Mouse (Mus musculus) heart, adult 9 months (tissue): ENCODE data around the gene Ccdc191.

ENCODE experiments used
- DNase-seq, 2 experiments: peaks; one replicate each; pipeline ENCODE4 v3.0.0; 2022; ENCODE audit warnings: low spot score in 2 of 2

Ccdc191 gene

DNA sequence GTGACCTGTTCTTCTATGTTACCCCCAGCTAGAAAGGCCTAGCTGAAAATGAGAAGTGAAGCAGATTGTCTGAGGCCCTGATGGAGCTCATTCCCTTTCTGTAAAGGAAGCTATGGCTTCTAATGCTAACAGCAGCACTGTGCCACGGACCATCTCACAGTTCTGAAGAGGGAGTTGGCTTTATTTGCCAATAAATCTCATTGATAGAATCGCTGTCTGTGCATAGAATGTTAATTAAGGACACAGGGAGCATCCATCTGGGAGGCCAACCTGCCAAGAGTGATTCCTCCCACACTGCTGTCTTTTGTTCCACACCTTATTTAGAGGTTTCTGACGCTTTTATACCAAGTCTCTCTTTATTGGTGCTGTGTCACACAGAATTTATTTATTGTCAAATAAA lies 41.9 kb downstream of the Ccdc191 start:
- DNase-seq = no peak

DNA sequence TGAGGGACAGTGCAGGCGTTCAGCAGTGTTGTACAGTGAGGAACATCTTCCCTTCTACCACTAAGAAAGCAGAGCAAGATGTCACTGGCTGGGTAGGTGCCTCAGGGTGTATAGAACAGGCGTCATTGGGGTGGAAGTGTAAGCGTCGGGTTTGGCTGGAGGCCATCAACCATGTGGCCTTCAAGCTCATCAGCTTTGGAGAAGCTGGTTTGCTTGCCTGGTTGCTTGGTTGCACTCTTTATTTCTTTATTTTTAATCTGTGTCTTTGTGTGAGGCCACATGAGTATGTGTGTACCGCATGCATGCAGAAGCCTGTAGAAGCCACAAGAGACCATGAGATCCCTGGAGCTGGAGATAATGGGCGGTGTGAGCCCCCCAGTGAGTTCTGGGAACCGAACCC lies 42.7 kb downstream of the Ccdc191 start:
- DNase-seq = no peak

DNA sequence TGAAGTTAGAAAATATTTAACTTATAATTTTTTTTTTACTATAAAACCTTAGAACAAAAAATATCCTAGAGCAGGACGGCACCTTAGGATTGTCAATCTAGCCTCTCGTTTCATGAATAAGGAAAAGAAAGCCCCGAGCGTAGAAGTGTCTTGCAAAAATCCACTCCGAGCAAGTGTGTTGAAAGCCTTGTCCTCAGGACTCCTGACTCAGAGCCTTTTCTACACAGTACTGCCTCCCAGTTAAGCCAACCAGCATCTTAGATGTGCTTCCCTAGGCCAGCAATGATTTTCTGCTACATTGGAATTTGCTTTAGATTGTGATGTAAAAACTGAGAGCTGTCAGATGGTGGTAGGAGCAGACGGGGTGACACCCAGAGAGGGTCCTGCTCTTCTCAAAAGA lies 43.4 kb downstream of the Ccdc191 start:
- DNase-seq = no peak

DNA sequence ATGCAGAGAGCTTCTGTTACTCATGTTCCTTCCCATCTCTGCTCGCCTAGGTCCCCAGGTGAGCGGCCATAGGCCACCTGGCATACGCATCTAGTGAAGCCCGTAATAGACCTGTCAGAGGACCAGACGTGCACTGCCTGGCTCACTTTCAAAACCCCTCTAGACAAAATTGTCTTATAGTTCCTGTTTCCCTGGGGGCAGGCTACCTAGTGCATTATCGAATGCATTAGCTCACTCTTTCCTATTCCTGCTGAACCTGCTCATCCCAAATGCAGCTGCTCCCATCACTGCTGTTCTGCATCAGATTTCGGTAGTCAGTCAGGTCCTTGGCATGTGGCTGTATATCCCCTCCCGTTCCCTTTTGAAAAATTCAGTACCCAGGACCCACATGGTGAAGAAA lies 45.3 kb downstream of the Ccdc191 start:
- DNase-seq = no peak

DNA sequence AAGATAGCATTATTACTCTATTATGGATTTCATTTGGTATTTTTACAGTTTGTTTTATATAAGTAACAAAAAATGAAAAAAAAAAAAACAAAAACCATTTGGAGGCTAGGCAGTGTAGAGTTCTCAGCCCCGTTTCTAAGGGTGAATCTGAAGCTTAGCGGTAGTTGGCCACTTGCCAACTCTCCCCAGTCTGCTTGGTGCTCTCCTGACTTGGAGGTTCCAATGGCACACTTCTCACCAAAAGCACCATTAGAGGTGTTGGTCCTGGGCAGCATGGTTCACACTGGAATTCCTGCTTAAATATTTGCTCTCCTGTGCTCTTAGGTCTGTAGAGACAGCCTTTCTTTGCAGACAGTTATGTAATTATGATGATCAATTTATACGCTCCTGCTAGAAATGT lies 45.8 kb downstream of the Ccdc191 start:
- no peak for DNase-seq

DNA sequence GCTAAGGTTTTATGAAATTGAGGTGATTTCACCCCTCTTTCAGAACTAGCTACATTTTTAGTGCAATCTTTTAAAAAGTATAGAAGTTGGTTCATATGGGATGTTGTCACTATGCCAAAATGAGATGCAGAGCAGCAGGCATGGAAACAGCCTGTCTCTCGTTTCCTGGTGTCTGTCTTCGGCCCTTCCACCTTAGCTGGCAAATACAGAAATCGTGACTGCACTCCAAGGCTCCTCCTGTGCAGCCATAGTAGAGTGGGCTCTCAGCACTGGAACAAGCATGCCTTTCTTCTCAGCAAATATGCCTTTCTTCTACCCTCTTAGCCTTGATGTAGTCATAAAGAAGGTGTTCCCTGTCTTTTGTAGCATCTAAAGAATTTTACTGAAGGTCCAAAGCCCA lies 46.3 kb downstream of the Ccdc191 start:
- no peak for DNase-seq

DNA sequence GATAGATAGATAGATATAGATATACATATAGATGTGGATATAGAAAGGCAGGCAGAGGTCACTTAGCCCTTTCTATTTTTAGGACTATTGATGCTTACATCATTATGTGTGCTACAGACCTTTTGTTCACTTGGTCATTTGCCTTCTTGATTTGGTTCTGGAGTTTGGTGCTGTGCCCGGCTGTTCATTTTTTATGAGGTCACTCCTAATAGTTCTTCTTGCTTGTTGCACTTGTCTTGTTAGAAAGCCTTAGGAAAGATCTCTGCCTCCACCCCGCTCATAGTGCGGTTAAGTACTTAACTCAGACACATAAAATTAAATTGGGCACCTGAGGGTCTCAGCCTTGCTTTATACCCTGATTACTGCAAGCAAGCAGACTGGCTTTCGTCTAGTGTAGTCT lies 51.2 kb downstream of the Ccdc191 start:
- DNase-seq = no peak

DNA sequence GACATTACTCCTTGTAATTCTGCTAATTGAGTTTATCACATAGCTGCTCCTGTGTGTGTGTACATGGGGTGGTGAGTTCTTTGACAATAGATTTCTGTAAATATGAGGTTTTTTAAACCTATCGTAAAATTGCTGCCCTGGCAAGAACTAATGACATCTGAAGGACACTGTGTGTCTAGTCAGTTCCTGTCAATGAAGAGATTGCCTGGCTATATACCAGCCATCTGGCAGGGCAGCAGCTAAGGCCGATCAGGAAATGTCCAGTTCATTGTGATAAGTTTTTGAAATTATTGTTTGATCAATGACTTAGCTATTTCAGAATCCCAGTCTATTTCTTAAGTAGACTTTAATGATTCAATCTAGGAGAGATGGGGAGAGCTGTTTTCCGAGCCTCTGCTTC lies 55.8 kb downstream of the Ccdc191 start:
- no peak for DNase-seq

DNA sequence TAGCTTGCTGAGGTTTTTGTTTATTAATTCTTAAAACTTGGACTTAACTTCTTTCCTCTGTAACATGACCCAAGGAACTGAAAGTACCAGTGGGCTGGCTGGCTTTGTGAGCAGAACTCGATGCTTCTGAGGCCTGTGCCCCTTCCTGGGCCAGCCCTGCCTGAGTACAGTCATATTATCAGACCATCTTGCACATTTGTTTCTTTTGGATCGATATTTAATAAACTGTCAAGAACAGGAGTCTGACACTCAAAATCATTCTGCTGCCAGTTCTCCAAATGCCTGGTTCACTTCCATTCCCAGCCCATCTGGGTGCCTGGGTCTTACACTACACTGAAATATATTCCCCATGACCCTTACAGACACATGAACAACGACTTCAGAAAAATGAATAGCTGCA lies 56.3 kb downstream of the Ccdc191 start:
- no peak for DNase-seq

DNA sequence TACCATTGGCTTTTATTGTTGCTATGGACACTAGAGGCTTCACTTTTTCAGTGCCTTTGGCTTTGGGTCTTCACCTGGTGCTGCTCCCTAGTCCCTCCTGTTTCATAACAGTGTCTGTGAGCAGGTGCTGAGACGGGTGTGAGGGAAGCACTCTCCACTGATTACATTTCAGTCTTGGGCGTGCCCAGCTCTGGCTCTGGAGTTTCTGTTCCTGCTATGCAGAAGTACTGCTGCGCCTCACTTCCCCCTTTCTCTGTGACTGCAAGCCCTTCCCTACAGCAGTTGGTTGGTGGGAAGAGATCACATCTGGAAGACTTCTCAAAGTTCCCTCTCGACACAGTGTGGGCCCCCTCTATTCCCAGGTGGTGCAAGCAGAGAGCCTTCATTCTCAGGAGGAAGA lies 62.0 kb downstream of the Ccdc191 start:
- peak; percentile 31 to 61 for DNase-seq

DNA sequence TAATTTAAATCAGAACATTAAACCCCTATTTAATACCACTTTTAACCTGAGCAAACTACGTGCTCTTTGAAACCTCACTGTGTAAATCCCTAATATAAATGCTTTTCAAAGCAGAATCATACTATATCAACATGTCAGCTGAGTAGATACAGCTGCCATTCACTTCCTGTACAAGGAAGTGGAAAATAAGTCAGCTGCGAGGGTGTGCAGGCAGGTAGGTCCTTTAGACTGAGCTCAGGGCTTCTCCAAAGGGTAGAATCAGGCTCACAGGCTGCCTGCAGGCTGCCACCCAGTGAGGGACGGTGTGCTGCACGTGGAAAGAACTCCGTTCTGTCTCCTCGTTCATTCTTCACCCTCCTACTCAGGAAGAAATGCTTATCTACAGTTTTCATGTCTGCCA lies 65.3 kb downstream of the Ccdc191 start:
- no peak for DNase-seq

DNA sequence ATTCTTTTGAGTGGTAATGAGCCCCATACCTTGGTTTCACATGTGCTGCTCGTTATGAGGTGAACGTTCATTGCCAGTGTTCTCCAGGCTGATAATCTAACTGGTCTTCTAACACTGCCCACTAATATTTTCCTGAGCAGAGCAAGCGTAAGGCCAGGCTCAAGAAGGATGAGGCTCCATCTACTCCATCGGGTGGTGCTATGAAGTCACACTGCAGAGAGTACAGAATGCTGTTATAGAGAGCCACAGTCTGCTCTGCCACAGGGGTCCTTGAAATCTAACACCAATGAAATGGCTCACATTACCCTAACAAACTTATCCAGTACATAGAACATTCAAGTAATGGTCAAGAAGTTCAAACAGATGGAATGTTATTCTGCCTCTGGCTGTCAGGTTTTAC lies 68.4 kb downstream of the Ccdc191 start:
- DNase-seq = no peak

DNA sequence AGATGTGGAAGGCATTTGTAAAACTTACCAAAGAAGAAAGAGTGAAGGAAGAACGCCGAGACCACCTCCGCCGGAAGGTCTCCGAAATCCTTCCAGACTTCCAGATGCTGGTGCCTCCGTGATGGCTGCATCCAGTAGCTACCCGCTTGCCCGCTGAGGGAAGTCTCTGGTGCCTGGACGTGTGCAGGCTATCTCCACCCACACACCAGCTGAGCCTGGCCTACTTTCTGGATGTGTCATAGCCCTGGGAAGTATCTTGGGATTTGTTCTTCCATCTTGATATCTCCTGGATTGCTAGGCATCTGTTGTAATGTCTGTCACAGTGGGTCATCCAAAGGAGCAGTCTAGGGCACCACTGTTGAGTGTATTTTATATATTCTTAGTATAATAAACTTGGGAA lies 73.7 kb downstream of the Ccdc191 start:
- no peak for DNase-seq

DNA sequence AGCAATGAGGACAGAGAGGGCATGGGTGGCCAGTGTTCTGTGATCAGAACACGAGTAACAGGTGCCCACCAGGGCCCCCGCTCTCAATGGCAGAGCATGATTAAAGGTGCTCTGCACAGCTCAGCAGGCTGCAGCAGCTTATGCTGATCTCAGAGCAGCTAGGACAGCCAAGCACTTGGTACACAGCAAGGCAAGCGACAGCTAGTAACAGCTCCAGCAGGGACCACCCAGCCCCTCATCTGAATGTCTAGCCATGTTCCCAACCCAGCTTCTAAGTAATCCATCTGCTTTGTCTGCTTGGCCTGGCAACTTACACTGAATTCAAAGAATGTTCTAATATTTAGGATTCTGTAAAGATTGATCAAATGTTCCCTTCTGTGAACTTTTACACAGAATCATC lies 74.2 kb downstream of the Ccdc191 start:
- no peak for DNase-seq

DNA sequence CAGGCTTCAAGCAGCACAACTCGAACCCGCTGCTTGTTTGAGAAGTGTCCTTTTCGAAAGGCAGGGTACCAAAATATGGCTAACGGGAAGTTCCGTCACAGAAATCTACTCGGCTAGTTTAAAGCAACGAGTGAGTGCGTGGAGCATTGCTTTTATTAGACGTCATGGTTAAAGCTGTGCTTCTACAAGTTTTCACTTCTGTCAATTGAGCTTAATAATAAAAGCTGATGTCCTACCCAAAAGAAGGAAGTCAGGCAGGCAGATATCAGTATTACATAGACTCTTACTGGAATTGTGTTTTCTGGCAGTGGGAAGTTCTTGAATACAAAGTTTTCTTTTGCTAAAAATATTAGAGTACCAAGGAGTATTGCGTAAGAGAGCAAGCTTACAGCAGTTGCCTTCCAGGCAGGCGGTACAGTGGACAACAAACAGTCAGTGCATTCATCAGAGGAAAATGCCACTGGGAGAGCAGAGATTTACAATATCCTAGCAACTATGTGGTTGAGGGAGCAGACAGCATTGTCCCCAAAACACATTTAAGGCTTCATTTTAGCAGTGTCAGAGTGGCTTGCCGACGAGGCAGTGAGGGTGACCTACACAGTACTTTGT lies 76.3 kb downstream of the Ccdc191 start:
- peak; percentile 18 to 45 for DNase-seq

DNA sequence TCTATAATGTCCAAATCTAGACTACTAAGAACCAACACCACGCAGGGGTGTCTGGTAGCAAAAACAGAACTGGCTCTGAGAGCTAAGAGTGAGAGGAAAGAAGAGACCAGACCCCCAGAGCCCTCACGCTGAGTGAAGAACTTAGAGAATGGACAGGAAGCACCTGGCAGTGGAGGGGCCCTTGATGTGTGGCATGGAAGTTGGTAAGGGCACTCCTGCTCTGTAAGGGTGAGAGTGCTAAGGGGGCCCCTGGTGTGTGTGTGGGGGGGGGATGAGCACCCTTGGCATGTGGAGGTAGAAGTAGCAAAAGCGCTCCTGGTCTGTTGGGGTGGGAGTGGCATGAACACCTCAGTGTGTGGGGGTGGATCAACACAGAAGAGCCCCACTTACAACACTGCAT lies 80.8 kb downstream of the Ccdc191 start:
- DNase-seq = no peak

DNA sequence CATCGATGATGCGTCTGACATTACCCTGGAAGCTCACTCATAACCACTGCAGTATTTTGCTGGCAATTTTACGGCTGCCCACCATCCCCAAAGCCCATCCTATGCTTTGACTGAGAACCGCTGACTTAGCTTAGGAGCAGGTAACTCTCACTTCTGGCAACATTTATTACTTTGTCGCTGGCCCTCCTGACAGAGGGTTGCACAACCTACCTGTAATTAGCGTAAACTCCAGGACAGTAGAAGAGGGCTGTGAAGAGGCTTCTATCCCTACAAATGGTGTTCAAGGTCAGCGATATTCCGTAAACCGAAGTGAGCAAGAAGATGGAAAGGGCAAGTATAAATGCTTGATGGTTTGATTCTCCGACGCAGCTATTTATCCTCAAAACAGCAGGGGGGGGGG lies 81.6 kb downstream of the Ccdc191 start:
- no peak for DNase-seq

DNA sequence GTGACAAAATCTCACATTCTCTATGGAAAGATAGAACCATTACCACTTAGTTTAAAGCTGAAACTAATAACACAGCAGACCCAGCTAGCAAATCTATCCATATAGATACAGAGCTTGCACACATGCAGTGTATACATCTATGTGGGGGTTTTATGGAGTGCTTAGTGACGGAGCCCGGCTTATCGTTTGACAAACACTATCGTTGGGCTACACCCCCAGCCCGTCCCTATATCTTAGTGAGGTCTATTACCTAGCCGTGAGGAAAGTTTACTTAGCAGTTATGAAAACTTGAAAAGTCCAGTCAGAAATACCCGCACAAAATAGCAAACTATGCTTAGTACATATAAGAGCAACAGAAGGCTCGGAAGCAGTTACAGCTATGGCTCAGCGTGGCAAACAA lies 82.1 kb downstream of the Ccdc191 start:
- DNase-seq = no peak

DNA sequence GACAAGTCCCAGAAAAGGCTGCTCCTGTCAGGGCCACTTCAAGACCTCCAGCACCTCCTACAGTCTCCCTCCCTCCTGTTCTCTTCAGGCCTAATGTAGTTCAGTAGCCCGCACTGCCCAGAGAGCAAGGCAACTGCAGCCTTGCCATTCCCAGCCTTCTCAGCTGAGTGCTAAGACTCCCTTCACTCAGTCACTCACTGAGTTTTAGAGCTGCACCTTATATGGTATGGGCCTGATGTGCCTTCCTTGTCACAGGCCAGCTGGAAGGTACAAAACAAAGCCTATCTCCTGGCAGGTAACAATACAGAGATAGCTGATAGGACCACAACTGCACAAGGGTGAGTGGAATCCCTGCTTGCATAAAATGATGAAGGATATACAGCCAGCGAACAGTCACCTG lies 82.8 kb downstream of the Ccdc191 start:
- no peak for DNase-seq

DNA sequence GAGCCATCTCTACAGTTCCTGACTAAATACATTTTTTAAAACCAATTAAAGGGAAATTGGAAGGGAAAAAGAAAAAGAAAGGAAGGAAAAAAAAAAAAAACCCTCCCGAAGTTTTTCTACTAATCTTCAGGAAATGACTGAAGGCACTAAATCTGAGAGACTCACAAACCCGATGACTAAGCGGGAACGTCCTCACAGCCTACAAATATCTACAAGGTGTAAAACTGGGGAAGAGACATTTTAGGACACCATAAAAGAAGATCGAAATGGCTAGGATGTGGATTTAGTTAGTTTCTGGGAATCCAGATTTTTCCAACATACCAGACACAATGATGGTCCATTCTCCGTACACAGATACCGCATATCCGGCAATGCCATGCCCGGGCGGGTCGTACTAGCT lies 83.5 kb downstream of the Ccdc191 start:
- DNase-seq = no peak

DNA sequence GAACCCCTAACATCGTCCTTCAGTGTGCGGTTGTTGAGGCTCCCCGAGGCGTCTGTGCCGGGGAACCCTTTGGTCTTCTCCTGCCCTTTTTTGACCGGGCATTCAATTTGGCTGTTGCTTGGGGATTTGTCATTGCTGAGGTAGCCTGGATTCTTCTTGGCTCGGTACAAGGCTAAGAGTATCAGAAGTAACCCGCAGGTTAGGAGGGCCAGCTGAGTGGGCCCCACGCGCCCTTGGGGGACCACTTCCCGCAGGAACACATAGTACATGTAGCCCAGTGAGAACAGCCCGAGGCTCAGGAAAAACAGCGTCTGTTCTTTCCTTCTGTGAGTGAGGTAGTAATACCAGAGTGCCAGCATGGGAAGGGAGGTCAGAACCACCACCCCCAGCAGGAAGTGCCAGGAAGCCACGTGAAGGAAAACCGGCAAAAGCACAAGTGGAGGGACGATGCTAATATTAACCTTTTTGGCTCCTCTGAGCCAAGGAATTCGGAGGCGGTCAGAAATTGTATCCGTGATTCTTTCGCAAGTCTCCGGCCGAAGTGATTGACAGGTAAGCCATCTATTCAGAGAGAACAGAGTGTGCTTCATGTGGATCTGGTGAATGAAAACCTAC lies 84.1 kb downstream of the Ccdc191 start:
- DNase-seq = no peak

DNA sequence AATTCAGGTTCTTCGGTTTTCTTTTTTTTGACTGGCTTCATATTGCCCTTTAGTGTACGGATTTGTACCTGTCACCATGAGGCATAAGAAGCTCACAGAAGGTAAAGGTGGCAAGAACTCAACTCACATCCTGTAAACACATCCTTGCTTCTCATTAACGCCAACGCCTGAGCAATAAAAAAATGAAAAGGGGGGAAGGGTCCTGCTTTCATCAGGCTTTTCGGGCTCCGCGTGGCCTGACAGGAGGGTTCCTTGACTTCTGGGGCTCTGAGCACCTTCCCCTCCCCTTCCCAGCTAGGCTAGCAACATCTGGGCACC lies 89.4 kb downstream of the Ccdc191 start:
- DNase-seq = no peak

DNA sequence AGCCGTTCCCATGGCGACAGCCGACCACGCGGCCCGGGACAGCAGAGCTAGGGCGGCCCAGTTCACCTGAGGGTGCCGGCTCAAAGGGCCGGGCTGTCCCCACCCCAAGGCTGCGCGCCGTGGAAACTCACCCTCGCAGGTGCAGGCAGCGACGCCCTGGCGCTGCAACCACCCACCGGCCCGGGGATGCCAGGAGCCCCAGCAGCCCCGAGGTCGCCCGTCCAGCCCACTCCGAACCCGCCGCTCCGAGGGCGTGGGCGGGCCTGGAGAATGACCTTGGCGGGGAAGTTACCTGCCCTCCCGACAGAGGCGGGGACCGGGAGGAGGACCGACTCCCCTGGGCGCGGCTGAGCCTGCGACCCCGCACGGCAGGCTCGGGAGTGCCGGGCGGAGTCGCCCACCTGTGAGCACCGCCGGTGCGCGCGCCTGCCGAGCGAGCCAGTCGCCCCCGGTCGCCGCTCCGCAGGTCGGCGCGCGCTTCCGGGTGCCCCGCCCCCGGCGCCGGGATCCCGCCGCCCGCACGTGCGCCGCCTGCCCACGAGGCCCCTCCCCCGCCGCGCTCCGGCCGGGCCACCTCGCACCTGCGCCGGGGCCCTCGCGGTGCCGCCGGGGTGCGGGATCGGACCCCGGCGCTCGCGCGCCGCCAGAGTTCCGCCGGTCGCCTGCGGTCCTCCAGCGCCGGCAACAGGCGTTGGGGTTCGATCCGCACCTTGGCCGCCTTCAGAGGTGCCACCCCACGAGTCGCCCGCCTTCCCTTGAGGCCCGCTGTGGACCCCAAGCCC lies 89.9 kb downstream of the Ccdc191 start, which contains the start of gene Zdhhc23:
Zdhhc23 (minus strand) TSS at position 464 of the 782 bp plus-strand sequence.
- no peak for DNase-seq
